Mouse (Mus musculus) limb, embryonic 12.5 days (tissue): ENCODE results near the gene Slc16a2. TPM values are rescaled to one million over a fixed set of nuclear protein-coding genes. Genes with fewer than 3 reads are reported as not detected.

Experiments used
- ATAC-seq: fragments of 200-750 bp; cut with Nextera tagmentation; 2 replicates; pipeline ENCODE4 v1.8.0; 2017; ENCODE audit warnings: low read depth, moderate TSS enrichment; ENCODE audit not compliant: insufficient number of reproducible peaks, insufficient read depth, low FRiP score, low TSS enrichment
- H3K27ac ChIP-seq: fragments of 300-500 bp; sonication (generic); 2 replicates; pipeline ENCODE4 v1.5.1; 2016; ENCODE audit warnings: mild to moderate bottlenecking, moderate library complexity
- H3K27me3 ChIP-seq: fragments of 300-500 bp; sonication (generic); 2 replicates; pipeline ENCODE4 v1.6.1; 2016; ENCODE audit warnings: mild to moderate bottlenecking, moderate library complexity
- H3K36me3 ChIP-seq: fragments of 300-500 bp; sonication (generic); 2 replicates; pipeline ENCODE4 v1.6.1; 2016; ENCODE audit warnings: mild to moderate bottlenecking, moderate library complexity
- H3K4me1 ChIP-seq: fragments of 300-500 bp; sonication (generic); replicated peaks from 2 replicates; pipeline ENCODE4 v1.6.1; 2016
- H3K4me2 ChIP-seq: fragments of 300-500 bp; sonication (generic); 2 replicates; pipeline ENCODE4 v1.6.1; 2016; ENCODE audit warnings: mild to moderate bottlenecking, moderate library complexity
- H3K4me3 ChIP-seq: fragments of 300-500 bp; sonication (generic); replicated peaks from 2 replicates; pipeline ENCODE4 v1.5.1; 2016; ENCODE audit warnings: mild to moderate bottlenecking
- H3K9ac ChIP-seq: fragments of 300-500 bp; sonication (generic); replicated peaks from 2 replicates; pipeline ENCODE4 v1.6.1; 2016; ENCODE audit warnings: mild to moderate bottlenecking, moderate library complexity
- H3K9me3 ChIP-seq: fragments of 300-500 bp; sonication (generic); 2 replicates; pipeline ENCODE4 v1.6.1; 2016; ENCODE audit warnings: mild to moderate bottlenecking, moderate library complexity
- WGBS: fragments of 180-500 bp; shearing (Covaris S2); methylation state at CpG from one replicate; pipeline ENCODE4 v1.1.7; 2016; 5-methylcytosine and 5-hydroxymethylcytosine counted together
- polyA plus RNA-seq: library from polyadenylated mRNA; unstranded; fragments of >200 nt; fragmentation: Nextera tagmentation; extraction: Ambion mirVana; gene quantifications from 2 replicates; pipeline ENCODE4 v1.2.1, GENCODE M21; 2016

Slc16a2 gene
- polyA plus RNA-seq, 1 experiment from 2014 or later, result 23.4 TPM

DNA sequence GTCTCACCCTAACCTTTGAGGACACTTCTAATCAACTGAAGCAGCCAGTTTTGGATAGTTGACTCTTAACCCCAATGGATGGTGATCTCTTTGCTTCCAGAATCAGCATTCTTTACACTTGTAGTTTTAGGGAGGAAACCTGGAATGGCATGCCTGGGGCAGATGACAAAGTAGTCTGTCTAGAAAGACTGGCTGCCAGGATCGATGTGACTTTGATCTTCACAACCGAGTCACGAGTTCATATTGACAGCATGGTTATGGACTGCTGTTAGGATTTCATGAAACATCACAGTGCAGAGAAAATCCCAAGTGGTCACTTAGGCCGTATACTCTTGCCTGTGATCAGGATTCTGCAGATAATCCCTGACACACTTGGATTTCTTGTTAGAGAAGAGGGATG, 88.7 kb downstream of the Slc16a2 start:
- H3K27me3 ChIP-seq, result peaks cover 64% of the 10 kb centered on the region
- H3K4me2 ChIP-seq, result no peak overlapping the region
- H3K9ac ChIP-seq, result no peak overlapping the region
- H3K4me3 ChIP-seq, result no peak overlapping the region
- 81% methylated on average over 4 of the region's 4 CpGs for WGBS
- H3K4me1 ChIP-seq, result no peaks in the 10 kb centered on the region
- no peaks in the 10 kb centered on the region for H3K36me3 ChIP-seq
- H3K9me3 ChIP-seq, result no peaks in the 10 kb centered on the region
- ATAC-seq, result no peak
- H3K27ac ChIP-seq, result no peak overlapping the region

DNA sequence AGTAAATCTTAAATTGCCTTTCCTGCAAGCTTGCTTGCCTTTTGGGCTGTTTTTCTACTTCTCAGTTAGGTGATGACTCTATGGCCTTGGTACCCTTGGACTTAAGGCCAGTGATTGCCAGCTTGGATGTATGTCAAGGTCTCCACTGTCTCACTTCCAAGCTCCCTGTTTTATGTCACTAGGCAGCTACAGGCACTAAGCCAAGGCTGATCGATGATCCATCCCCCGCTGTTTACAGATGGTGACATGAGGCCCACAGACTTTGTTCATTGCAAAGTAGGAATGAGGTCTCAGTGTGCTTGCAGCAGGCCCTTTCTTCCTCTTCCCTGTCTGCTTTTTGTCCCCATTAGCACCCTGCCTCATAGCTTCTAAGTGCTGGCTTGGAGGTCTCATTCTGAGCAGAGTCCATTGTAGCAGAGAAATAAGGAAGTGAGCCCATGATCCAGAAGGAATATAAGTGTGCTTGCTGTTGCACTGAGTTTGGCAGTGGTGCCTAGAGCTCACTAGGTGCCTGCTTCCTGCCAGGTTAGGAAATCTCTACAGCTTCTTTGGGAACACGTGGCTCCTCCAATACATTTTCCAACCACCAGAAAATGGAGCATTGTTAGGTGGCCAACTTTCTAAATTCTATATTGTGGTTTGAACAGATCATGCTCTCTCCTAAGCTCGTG, 89.6 kb downstream of the Slc16a2 start:
- Histone ChIP-seq H3K4me1 (no peaks in the 10 kb centered on the region), H3K4me2 (no peak overlapping the region), H3K36me3 (no peaks in the 10 kb centered on the region), H3K27ac (no peak overlapping the region), H3K27me3 (peaks cover 57% of the 10 kb centered on the region), H3K4me3 (no peak overlapping the region), H3K9me3 (no peaks in the 10 kb centered on the region), H3K9ac (no peak overlapping the region)
- ATAC-seq, result no peak
- WGBS, result 69% methylated on average over 4 of the region's 4 CpGs

DNA sequence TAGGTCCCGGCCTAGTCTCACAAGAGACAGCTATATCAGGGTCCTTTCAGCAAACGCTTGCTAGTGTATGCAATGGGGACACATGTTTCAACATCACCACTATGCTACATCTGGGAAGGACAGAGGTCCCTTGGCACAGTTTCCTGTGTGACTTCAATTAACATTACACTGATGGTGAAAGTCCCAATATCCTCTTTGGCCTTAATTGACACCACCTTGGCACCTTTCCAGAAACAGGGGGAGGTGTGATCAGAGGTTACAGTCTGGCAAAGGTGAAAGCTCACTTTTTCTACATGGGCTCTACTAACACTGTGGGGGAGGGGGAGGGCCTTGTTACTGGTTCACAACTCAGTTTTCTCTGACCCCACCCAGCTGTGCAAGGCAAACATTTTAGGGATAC, 99.3 kb downstream of the Slc16a2 start:
- Histone ChIP-seq H3K4me2 (no peak overlapping the region), H3K27me3 (peaks cover 35% of the 10 kb centered on the region), H3K9me3 (no peaks in the 10 kb centered on the region), H3K36me3 (no peaks in the 10 kb centered on the region), H3K4me1 (peaks cover 5% of the 10 kb centered on the region; the same call in 1 of the 2 replicates), H3K4me3 (no peak overlapping the region), H3K27ac (no peak overlapping the region), H3K9ac (no peak overlapping the region)
- WGBS, result 74% methylated on average over 2 of the region's 2 CpGs
- ATAC-seq, result no peak

DNA sequence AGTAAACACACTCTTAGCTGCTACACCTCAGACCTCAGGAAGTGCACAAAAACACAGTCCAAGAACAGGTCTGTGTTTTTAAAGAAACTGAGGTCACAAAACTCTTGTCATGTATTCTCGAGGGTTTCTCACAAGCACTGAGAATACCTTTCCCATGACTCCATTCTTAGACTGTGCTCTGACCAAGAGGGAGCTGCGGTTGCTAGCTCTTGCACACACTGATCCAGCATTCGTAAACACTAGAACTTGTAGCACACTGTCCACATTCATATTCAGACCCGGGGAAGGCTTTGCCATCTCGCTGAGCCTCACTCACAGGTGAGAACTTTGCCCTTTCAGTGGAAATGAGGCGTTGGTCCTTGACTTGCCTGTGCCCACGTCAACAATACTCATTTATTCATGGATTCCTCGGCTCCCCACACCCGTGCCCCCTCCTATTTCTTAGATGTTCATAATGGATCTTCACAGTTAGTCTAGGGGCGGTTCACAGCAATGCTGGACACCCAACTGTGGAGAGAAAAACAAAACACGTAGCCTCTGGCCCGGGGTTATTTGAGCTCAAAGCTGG, 102.1 kb downstream of the Slc16a2 start:
- Histone ChIP-seq H3K27me3 (peaks cover 33% of the 10 kb centered on the region), H3K27ac (peak overlapping the region; percentile 45), H3K4me3 (no peak overlapping the region), H3K4me1 (peaks cover 5% of the 10 kb centered on the region; the same call in 1 of the 2 replicates), H3K4me2 (no peak overlapping the region; the same call in 1 of the 2 replicates), H3K36me3 (no peaks in the 10 kb centered on the region), H3K9ac (no peak overlapping the region), H3K9me3 (no peaks in the 10 kb centered on the region)
- ATAC-seq, result no peak
- WGBS, result 46% methylated on average over 12 of the region's 12 CpGs

DNA sequence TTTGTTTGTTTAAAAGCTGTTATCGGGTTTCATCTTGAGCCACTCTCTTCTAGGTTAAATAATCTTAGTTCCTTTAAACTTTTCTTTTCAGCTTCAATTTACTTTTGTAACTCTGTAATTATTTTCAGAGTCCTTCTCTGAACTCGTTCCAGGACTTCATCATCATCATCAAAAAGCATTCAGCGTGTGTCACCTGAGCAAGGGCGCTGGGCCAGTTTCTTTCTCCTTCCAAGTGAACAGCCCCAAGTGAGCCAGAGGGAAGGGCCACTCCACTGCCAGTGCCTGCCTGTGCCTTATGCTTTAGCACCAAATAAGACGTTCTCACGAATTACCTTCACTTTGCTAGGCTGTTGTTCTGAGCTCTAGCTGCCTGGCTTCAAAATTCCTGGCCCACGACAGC, 108.9 kb downstream of the Slc16a2 start:
- Histone ChIP-seq H3K36me3 (no peaks in the 10 kb centered on the region), H3K4me3 (no peak overlapping the region), H3K9me3 (no peaks in the 10 kb centered on the region), H3K4me1 (no peaks in the 10 kb centered on the region; the same call in 1 of the 2 replicates), H3K4me2 (no peak overlapping the region), H3K27ac (no peak overlapping the region), H3K27me3 (peaks cover 52% of the 10 kb centered on the region), H3K9ac (no peak overlapping the region)
- ATAC-seq, result no peak
- WGBS, result 64% methylated on average over 7 of the region's 7 CpGs

DNA sequence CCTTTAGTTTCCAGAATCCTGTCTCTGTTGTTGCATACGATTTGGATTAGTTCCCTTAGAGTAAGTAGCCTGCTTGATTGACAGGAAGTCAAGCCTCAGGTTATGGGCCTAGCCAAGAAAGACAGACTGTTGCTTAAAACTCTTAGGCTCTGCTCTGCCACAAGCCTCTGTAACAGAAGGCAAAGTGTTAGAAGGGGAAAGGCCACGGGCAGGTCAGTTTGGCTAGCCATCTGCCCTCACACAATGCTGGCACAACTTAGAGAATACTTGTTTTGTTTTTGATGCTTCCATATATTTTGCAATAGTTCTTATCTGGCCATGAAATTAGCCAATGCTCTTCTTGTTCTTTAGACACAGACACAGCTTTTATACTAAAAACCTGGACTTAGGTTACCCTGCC, 112.1 kb downstream of the Slc16a2 start:
- no peaks in the 10 kb centered on the region; the same call in 1 of the 2 replicates for H3K4me1 ChIP-seq
- H3K9ac ChIP-seq, result no peak overlapping the region
- 57% methylated on average over 2 of the region's 2 CpGs for WGBS
- no peaks in the 10 kb centered on the region for H3K9me3 ChIP-seq
- no peak overlapping the region for H3K27ac ChIP-seq
- no peaks in the 10 kb centered on the region for H3K36me3 ChIP-seq
- peaks cover 75% of the 10 kb centered on the region for H3K27me3 ChIP-seq
- H3K4me2 ChIP-seq, result no peak overlapping the region
- no peak overlapping the region for H3K4me3 ChIP-seq
- no peak for ATAC-seq

DNA sequence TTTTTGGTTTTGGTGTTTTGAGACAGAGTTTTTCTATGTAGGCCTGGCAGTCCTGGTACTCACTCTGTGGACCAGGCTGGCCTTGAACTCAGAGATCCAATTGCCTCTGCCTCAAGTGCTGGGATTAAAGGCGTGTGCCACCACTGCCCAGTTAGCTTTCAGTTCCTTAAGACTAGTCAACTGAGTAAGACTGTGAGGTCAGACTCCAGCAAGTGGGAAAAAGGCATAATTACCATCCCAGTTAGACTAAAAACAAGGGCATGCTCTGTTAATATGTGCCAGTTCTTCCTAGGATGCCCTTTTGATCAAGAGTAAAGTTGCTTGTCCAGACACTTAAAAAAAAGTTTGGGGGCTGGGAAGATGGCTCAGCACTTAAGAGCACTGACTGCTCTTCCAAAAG, 113.2 kb downstream of the Slc16a2 start:
- Histone ChIP-seq H3K9me3 (no peaks in the 10 kb centered on the region), H3K27ac (no peak overlapping the region), H3K4me1 (no peaks in the 10 kb centered on the region; the same call in 1 of the 2 replicates), H3K4me3 (no peak overlapping the region), H3K36me3 (no peaks in the 10 kb centered on the region), H3K9ac (no peak overlapping the region), H3K4me2 (no peak overlapping the region), H3K27me3 (peaks cover 78% of the 10 kb centered on the region)
- ATAC-seq, result no peak
- 74% methylated on average over 1 of the region's 1 CpGs for WGBS

DNA sequence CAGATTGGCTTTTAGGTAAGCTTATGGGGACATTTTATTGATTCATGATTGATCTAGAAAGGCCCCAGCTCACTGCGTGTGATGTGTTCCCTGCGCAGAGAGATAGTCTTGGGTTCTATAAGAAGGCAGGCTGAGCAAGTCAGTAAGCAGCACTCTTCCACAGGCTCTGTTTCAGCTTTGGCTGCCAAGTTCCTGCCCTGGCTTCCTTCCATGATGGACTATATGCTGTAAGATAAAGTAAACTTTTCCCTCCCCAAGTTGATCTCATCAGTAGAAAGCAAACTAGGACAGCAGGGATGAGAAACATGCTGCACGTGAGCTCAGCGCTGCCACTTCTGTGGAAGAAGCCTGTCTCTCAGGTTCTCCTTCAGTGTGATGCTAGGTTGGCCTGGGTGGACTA, 117.2 kb downstream of the Slc16a2 start:
- no peak overlapping the region for H3K9ac ChIP-seq
- H3K4me2 ChIP-seq, result no peak overlapping the region
- WGBS, result 89% methylated on average over 4 of the region's 4 CpGs
- H3K4me1 ChIP-seq, result no peaks in the 10 kb centered on the region
- H3K4me3 ChIP-seq, result no peak overlapping the region
- ATAC-seq, result no peak
- H3K27ac ChIP-seq, result no peak overlapping the region
- no peaks in the 10 kb centered on the region for H3K36me3 ChIP-seq
- no peaks in the 10 kb centered on the region for H3K9me3 ChIP-seq
- H3K27me3 ChIP-seq, result peaks cover 79% of the 10 kb centered on the region

DNA sequence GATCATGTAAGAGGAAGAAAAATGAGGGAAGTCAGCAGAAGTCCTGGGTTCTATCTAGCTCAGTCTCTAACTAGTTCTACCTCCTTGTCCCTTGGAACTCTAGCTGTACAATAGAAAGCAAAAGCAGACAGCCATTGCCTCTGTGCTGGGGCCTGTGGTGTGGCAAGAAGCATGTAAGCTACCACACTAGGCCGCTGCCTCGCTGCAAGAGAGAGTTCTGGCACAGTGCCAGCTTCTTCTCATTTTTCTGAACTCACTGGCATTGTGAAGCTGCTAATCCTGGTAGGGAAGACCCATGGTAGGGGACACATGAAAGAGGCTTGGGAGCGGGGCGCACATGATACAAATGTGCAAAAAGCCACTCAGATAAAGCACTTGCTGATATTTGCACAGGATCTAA, 117.8 kb downstream of the Slc16a2 start:
- Histone ChIP-seq H3K9ac (no peak overlapping the region), H3K27ac (no peak overlapping the region), H3K27me3 (peaks cover 79% of the 10 kb centered on the region), H3K4me3 (no peak overlapping the region), H3K4me1 (no peaks in the 10 kb centered on the region), H3K4me2 (no peak overlapping the region), H3K36me3 (0 out of 2 replicates have a peak, but pooled peaks cover 2% of the 10 kb centered on the region), H3K9me3 (no peaks in the 10 kb centered on the region)
- 54% methylated on average over 4 of the region's 4 CpGs for WGBS
- ATAC-seq, result no peak

DNA sequence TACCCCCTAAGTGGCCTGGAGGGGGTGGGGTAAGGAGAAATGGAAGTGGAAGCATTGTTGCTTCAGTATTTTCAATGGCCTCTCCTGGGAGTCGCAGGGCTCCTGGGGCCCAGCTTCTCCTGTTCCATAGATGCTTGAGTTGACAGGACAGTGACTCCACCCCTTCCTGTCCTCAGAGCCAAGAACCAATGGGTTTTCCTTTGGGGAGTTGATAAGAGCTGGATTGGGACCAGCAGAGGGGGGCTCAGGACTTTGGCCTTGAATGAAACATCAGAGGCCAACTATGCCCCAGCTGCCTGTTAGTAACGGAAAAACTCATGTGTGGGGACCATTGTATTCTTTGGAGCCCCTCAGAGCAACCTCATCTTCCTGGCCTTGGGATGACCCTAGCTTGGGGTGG, 124.0 kb downstream of the Slc16a2 start:
- ATAC-seq, result no peak
- Histone ChIP-seq H3K36me3 (0 out of 2 replicates have a peak, but pooled peaks cover 2% of the 10 kb centered on the region), H3K9ac (no peak overlapping the region), H3K27ac (no peak overlapping the region), H3K4me3 (no peak overlapping the region), H3K4me1 (peaks cover 12% of the 10 kb centered on the region), H3K27me3 (peaks cover 91% of the 10 kb centered on the region), H3K9me3 (no peaks in the 10 kb centered on the region), H3K4me2 (no peak overlapping the region)
- WGBS, result 66% methylated on average over 2 of the region's 2 CpGs

DNA sequence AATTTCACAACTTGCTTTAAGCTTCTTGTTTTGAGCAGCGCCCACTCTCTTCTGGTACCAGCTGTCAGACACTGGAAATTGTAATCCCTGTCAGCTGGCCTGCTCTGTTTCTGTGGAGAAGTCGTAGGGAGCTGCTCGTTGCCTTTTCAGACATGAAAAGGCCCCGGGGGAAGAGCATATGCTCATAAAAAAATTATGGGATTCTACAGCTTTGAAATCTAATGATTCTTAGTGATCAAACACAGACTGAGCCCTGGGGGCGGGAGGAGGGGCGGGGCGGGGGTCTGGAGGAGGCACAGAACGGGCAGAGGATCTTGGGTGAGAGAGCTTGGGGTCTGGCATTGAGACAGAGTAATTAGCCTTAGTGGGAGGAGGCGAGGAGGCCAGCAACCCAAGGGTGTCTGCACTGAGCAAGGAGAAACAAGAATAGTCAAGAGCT, 125.7 kb downstream of the Slc16a2 start:
- H3K4me3 ChIP-seq, result peak overlapping the region; percentile 44; the same call in 1 of the 2 replicates
- no peak overlapping the region for H3K9ac ChIP-seq

More for the DNA sequence above, 125.7 kb downstream of the Slc16a2 start:
- Histone ChIP-seq H3K36me3 (0 out of 2 replicates have a peak, but pooled peaks cover 2% of the 10 kb centered on the region), H3K27me3 (peaks cover 86% of the 10 kb centered on the region), H3K4me1 (peaks cover 12% of the 10 kb centered on the region), H3K27ac (peak overlapping the region; percentile 70), H3K4me2 (peak overlapping the region; percentile 80), H3K9me3 (0 out of 2 replicates have a peak, but pooled peaks cover 6% of the 10 kb centered on the region)
- ATAC-seq, result peak; percentile 65
- 6% methylated on average over 9 of the region's 9 CpGs for WGBS
